Mouse (Mus musculus) hindbrain, postnatal 0 days (tissue): ENCODE data around the gene A930004D18Rik. TPM values are rescaled to one million over a fixed set of nuclear protein-coding genes. Genes with fewer than 3 reads are reported as not detected.

Source experiments
- ATAC-seq: fragments of 200-750 bp; cut with Nextera tagmentation; 2 replicates; pipeline ENCODE4 v1.8.0; 2017; ENCODE audit warnings: mild to moderate bottlenecking, moderate TSS enrichment, moderate library complexity
- DNase-seq: peaks from one replicate; pipeline ENCODE4 v3.0.0-alpha.2; 2015; ENCODE audit warnings: low spot score
- H3K27ac ChIP-seq: fragments of 300-500 bp; sonication (generic); 2 replicates; pipeline ENCODE4 v1.5.1; 2014; ENCODE audit warnings: mild to moderate bottlenecking
- H3K27me3 ChIP-seq: fragments of 300-500 bp; sonication (generic); 2 replicates; pipeline ENCODE4 v1.6.1; 2014; ENCODE audit warnings: low read length, mixed read lengths; ENCODE audit not compliant: insufficient read depth
- H3K36me3 ChIP-seq: fragments of 300-500 bp; sonication (generic); 2 replicates; pipeline ENCODE4 v1.6.1; 2014; ENCODE audit warnings: low read length, mixed read lengths; ENCODE audit not compliant: insufficient read depth
- H3K4me1 ChIP-seq: fragments of 300-500 bp; sonication (generic); 2 replicates; pipeline ENCODE4 v1.6.1; 2014; ENCODE audit warnings: antibody characterized with exemption, low read length, mixed read lengths; ENCODE audit not compliant: insufficient read depth
- H3K4me2 ChIP-seq: fragments of 300-500 bp; sonication (generic); 2 replicates; pipeline ENCODE4 v1.6.1; 2014; ENCODE audit warnings: low read depth, mild to moderate bottlenecking, low read length, moderate library complexity, mixed read lengths
- H3K4me3 ChIP-seq: fragments of 300-500 bp; sonication (generic); 2 replicates; pipeline ENCODE4 v1.5.1; 2014; ENCODE audit warnings: low read length
- H3K9ac ChIP-seq: fragments of 300-500 bp; sonication (generic); replicated peaks from 2 replicates; pipeline ENCODE4 v1.6.1; 2014; ENCODE audit warnings: mild to moderate bottlenecking, low read length, moderate library complexity, mixed read lengths
- H3K9me3 ChIP-seq: fragments of 300-500 bp; sonication (generic); 2 replicates; pipeline ENCODE4 v1.6.1; 2016; ENCODE audit warnings: low read length, mixed read lengths
- CTCF ChIP-seq: IDR thresholded peaks from 2 replicates; pipeline ENCODE4 v1.5.1; 2016; ENCODE audit warnings: antibody characterized with exemption, control low read depth, low read depth
- WGBS: fragments of 180-500 bp; shearing (Covaris S2); extraction: QIAGEN DNeasy Blood & Tissue Kit; methylation state at CpG from one replicate; pipeline ENCODE4 v1.1.7; 2014; 5-methylcytosine and 5-hydroxymethylcytosine counted together
- polyA plus RNA-seq: library from polyadenylated mRNA; unstranded; fragments of >200 nt; fragmentation: Nextera tagmentation; extraction: Ambion mirVana; gene quantifications from 2 replicates; pipeline ENCODE4 v1.2.1, GENCODE M21; 2015
- total RNA-seq: library from RNA; depleted of rRNA; stranded (reverse); fragments of >200 nt; gene quantifications from 2 replicates; pipeline ENCODE4 v1.2.3, GENCODE M21; 2014

Gene A930004D18Rik
- total and polyA plus RNA-seq, 2 experiments from 2014 or later = 3.7 to 9.9 TPM

GRCm38 (mm10) chr2:18050018-18050417 is 12.5 kb upstream of the A930004D18Rik start:
- H3K9me3 ChIP-seq = no peaks in the 10 kb centered on the region
- no peak for TF ChIP-seq CTCF
- peaks cover 9% of the 10 kb centered on the region; the same call in 1 of the 2 replicates for H3K4me1 ChIP-seq
- no peaks in the 10 kb centered on the region for H3K27me3 ChIP-seq
- H3K4me2 ChIP-seq = peak overlapping the region; percentile 84
- H3K9ac ChIP-seq = peak overlapping the region; percentile 99
- peak overlapping the region; percentile 93 for H3K4me3 ChIP-seq
- peak; percentile 2 for DNase-seq
- peak overlapping the region; percentile 99 for H3K27ac ChIP-seq
- 36% methylated on average over 2 of the region's 2 CpGs for WGBS
- no peaks in the 10 kb centered on the region for H3K36me3 ChIP-seq
- no peak for ATAC-seq

- no peak for ATAC-seq
- no peaks in the 10 kb centered on the region for H3K9me3 ChIP-seq
- peak overlapping the region; percentile 99 for H3K9ac ChIP-seq
- peak overlapping the region; percentile 84 for H3K4me2 ChIP-seq
- peaks cover 9% of the 10 kb centered on the region; the same call in 1 of the 2 replicates for H3K4me1 ChIP-seq
- no peaks in the 10 kb centered on the region for H3K36me3 ChIP-seq
- no peak for DNase-seq
- no peak for TF ChIP-seq CTCF
- H3K4me3 ChIP-seq = peak overlapping the region; percentile 93
- peak overlapping the region; percentile 99 for H3K27ac ChIP-seq
- WGBS = 15% methylated on average over 11 of the region's 11 CpGs
- H3K27me3 ChIP-seq = no peaks in the 10 kb centered on the region
Observed at GRCm38 (mm10) chr2:18049279-18049821, 11.8 kb upstream of the A930004D18Rik start.

- ATAC-seq (peak; percentile 43), DNase-seq (peak; percentile 82)
- 0% methylated on average over 17 of the region's 17 CpGs for WGBS
Observed at GRCm38 (mm10) chr2:18048453-18049075, 11.0 kb upstream of the A930004D18Rik start, which contains the start of gene Skida1. TSS of gene Skida1 (minus strand) at chr2:18049051.

GRCm38 (mm10) chr2:18047646-18048452 is 10.3 kb upstream of the A930004D18Rik start:
- WGBS = under 1% methylated on average over 70 of the region's 70 CpGs
- H3K4me3 ChIP-seq = peak overlapping the region; percentile 93
- DNase-seq (peak; percentile 89), ATAC-seq (peak; percentile 87)
- peak overlapping the region; percentile 84 for H3K4me2 ChIP-seq
- peak overlapping the region; percentile 99 for H3K27ac ChIP-seq
- TF ChIP-seq CTCF = no peak
- peaks cover 12% of the 10 kb centered on the region; the same call in 1 of the 2 replicates for H3K4me1 ChIP-seq
- no peaks in the 10 kb centered on the region for H3K9me3 ChIP-seq
- H3K27me3 ChIP-seq = no peaks in the 10 kb centered on the region
- peak overlapping the region; percentile 99 for H3K9ac ChIP-seq
- no peaks in the 10 kb centered on the region for H3K36me3 ChIP-seq

More at GRCm38 (mm10) chr2:18048453-18049075, 11.0 kb upstream of the A930004D18Rik start, which contains the start of gene Skida1:
- TF ChIP-seq CTCF = no peak
- Histone ChIP-seq H3K36me3 (no peaks in the 10 kb centered on the region), H3K4me1 (peaks cover 9% of the 10 kb centered on the region; the same call in 1 of the 2 replicates), H3K4me3 (peak within 1 kb of the TSS; percentile 93), H3K4me2 (peak within 1 kb of the TSS; percentile 84), H3K9ac (peak within 1 kb of the TSS; percentile 99), H3K27me3 (no peaks in the 10 kb centered on the region), H3K9me3 (no peaks in the 10 kb centered on the region), H3K27ac (peak within 1 kb of the TSS; percentile 99)

- no peak for TF ChIP-seq CTCF
- Histone ChIP-seq H3K36me3 (no peaks in the 10 kb centered on the region), H3K4me3 (peak overlapping the region; percentile 93), H3K27ac (peak overlapping the region; percentile 99), H3K4me1 (peaks cover 16% of the 10 kb centered on the region), H3K9me3 (no peaks in the 10 kb centered on the region), H3K27me3 (no peaks in the 10 kb centered on the region), H3K4me2 (peak overlapping the region; percentile 84), H3K9ac (peak overlapping the region; percentile 99)
- DNase-seq = peak; percentile 77
- ATAC-seq = peak; percentile 66
- WGBS = under 1% methylated on average over 57 of the region's 64 CpGs
Observed at GRCm38 (mm10) chr2:18046758-18047645, 9.5 kb upstream of the A930004D18Rik start.

GRCm38 (mm10) chr2:18046186-18046585 is 8.6 kb upstream of the A930004D18Rik start:
- DNase-seq = no peak
- TF ChIP-seq CTCF = no peak
- Histone ChIP-seq H3K27ac (peak overlapping the region; percentile 99), H3K4me2 (peak overlapping the region; percentile 84), H3K9me3 (no peaks in the 10 kb centered on the region), H3K27me3 (no peaks in the 10 kb centered on the region), H3K36me3 (no peaks in the 10 kb centered on the region), H3K4me3 (peak overlapping the region; percentile 93), H3K4me1 (peaks cover 21% of the 10 kb centered on the region), H3K9ac (peak overlapping the region; percentile 99)
- no peak for ATAC-seq
- WGBS = 1% methylated on average over 4 of the region's 4 CpGs
